Mouse (Mus musculus): ENCODE results near the gene Cd79b. TPM values are rescaled to one million over a fixed set of nuclear protein-coding genes. Genes with fewer than 3 reads are reported as not detected.
A peak's percentile ranks its signal among the peaks of the same experiment; 100 is the strongest.

Cd79b gene
- total and polyA plus RNA-seq, 2 experiments from 2014 or later: 0.63 to 1.7 TPM

- ATAC-seq (peak; percentile 79), DNase-seq (ENCODE audit: low spot score) (peak; percentile 98)
- Histone ChIP-seq H3K9ac (replicated peaks; ENCODE audit: low read length) (no peak within 1 kb of the TSS), H3K36me3 (ENCODE audit: insufficient read depth, low read length) (no peaks in the 10 kb centered on the region), H3K9me3 (ENCODE audit: low read length) (no peaks in the 10 kb centered on the region), H3K4me1 (ENCODE audit: insufficient read depth, low read length) (peaks cover 4% of the 10 kb centered on the region), H3K27ac (no peak within 1 kb of the TSS), H3K4me3 (ENCODE audit: low read length) (no peak within 1 kb of the TSS), H3K27me3 (ENCODE audit: insufficient read depth, low read length) (no peaks in the 10 kb centered on the region), H3K4me2 (ENCODE audit: low read depth, low read length) (peak within 1 kb of the TSS; percentile 42)
- WGBS: 7% methylated on average over 25 of the region's 25 CpGs
- peak; percentile 94 for TF ChIP-seq CTCF (IDR thresholded peaks at IDR 0.05; ENCODE audit: low read depth)
Observed at GRCm38 (mm10) chr11:106276454-106276853, 38.1 kb downstream of the Cd79b start, which contains the start of gene Tcam1. Gene Tcam1, plus strand, starts transcription at chr11:106276672.

- DNase-seq (ENCODE audit: low spot score): no peak
- H3K9me3 ChIP-seq (ENCODE audit: low read length): no peaks in the 10 kb centered on the region
Observed at GRCm38 (mm10) chr11:106274971-106275411, 39.6 kb downstream of the Cd79b start.

GRCm38 (mm10) chr11:106274374-106274773, 40.2 kb downstream of the Cd79b start:
- Histone ChIP-seq H3K9me3 (ENCODE audit: low read length) (no peaks in the 10 kb centered on the region), H3K4me3 (ENCODE audit: low read length) (no peak overlapping the region), H3K27ac (no peak overlapping the region), H3K9ac (replicated peaks; ENCODE audit: low read length) (no peak overlapping the region), H3K4me2 (ENCODE audit: low read depth, low read length) (no peak overlapping the region), H3K4me1 (ENCODE audit: insufficient read depth, low read length) (peaks cover 16% of the 10 kb centered on the region), H3K27me3 (ENCODE audit: insufficient read depth, low read length) (no peaks in the 10 kb centered on the region), H3K36me3 (ENCODE audit: insufficient read depth, low read length) (no peaks in the 10 kb centered on the region)
- ATAC-seq (no peak), DNase-seq (ENCODE audit: low spot score) (no peak)
- no peak for TF ChIP-seq CTCF (IDR thresholded peaks at IDR 0.05; ENCODE audit: low read depth)
- 87% methylated on average over 1 of the region's 1 CpGs for WGBS

More at GRCm38 (mm10) chr11:106274971-106275411, 39.6 kb downstream of the Cd79b start:
- H3K9ac ChIP-seq (replicated peaks; ENCODE audit: low read length): no peak overlapping the region
- H3K4me1 ChIP-seq (ENCODE audit: insufficient read depth, low read length): peaks cover 15% of the 10 kb centered on the region
- H3K27me3 ChIP-seq (ENCODE audit: insufficient read depth, low read length): no peaks in the 10 kb centered on the region
- no peak for TF ChIP-seq CTCF (IDR thresholded peaks at IDR 0.05; ENCODE audit: low read depth)
- 83% methylated on average over 7 of the region's 7 CpGs for WGBS
- no peak overlapping the region for H3K27ac ChIP-seq
- no peak overlapping the region for H3K4me2 ChIP-seq (ENCODE audit: low read depth, low read length)
- no peak overlapping the region for H3K4me3 ChIP-seq (ENCODE audit: low read length)
- ATAC-seq: no peak
- H3K36me3 ChIP-seq (ENCODE audit: insufficient read depth, low read length): no peaks in the 10 kb centered on the region

GRCm38 (mm10) chr11:106273811-106274210, 40.8 kb downstream of the Cd79b start:
- no peak overlapping the region for H3K4me3 ChIP-seq (ENCODE audit: low read length)

GRCm38 (mm10) chr11:106273311-106273684, 41.3 kb downstream of the Cd79b start:
- Histone ChIP-seq H3K9ac (replicated peaks; ENCODE audit: low read length) (peak overlapping the region; percentile 28; the same call in 1 of the 2 replicates), H3K36me3 (ENCODE audit: insufficient read depth, low read length) (no peaks in the 10 kb centered on the region), H3K4me2 (ENCODE audit: low read depth, low read length) (peak overlapping the region; percentile 84), H3K9me3 (ENCODE audit: low read length) (no peaks in the 10 kb centered on the region), H3K27ac (peak overlapping the region; percentile 79), H3K27me3 (ENCODE audit: insufficient read depth, low read length) (no peaks in the 10 kb centered on the region), H3K4me1 (ENCODE audit: insufficient read depth, low read length) (peaks cover 19% of the 10 kb centered on the region), H3K4me3 (ENCODE audit: low read length) (peak overlapping the region; percentile 75)
- DNase-seq (ENCODE audit: low spot score): no peak
- ATAC-seq: peak; percentile 14; the same call in 1 of the 2 replicates
- TF ChIP-seq CTCF (IDR thresholded peaks at IDR 0.05; ENCODE audit: low read depth): no peak
- 16% methylated on average over 16 of the region's 16 CpGs for WGBS

More at GRCm38 (mm10) chr11:106273811-106274210, 40.8 kb downstream of the Cd79b start:
- no peaks in the 10 kb centered on the region for H3K9me3 ChIP-seq (ENCODE audit: low read length)
- WGBS: 98% methylated on average over 6 of the region's 6 CpGs
- no peak overlapping the region for H3K4me2 ChIP-seq (ENCODE audit: low read depth, low read length)
- no peak overlapping the region for H3K27ac ChIP-seq
- ATAC-seq: no peak
- no peaks in the 10 kb centered on the region for H3K36me3 ChIP-seq (ENCODE audit: insufficient read depth, low read length)
- H3K27me3 ChIP-seq (ENCODE audit: insufficient read depth, low read length): no peaks in the 10 kb centered on the region
- no peak for DNase-seq (ENCODE audit: low spot score)
- TF ChIP-seq CTCF (IDR thresholded peaks at IDR 0.05; ENCODE audit: low read depth): no peak
- H3K4me1 ChIP-seq (ENCODE audit: insufficient read depth, low read length): peaks cover 16% of the 10 kb centered on the region
- no peak overlapping the region for H3K9ac ChIP-seq (replicated peaks; ENCODE audit: low read length)

GRCm38 (mm10) chr11:106272644-106273310, 41.8 kb downstream of the Cd79b start, which contains the start of gene Smarcd2:
Gene Smarcd2, minus strand, starts transcription at chr11:106272972.
- H3K9ac ChIP-seq (replicated peaks; ENCODE audit: low read length): peak within 1 kb of the TSS; percentile 93
- peak within 1 kb of the TSS; percentile 88 for H3K27ac ChIP-seq
- peak within 1 kb of the TSS; percentile 75 for H3K4me3 ChIP-seq (ENCODE audit: low read length)
- peaks cover 24% of the 10 kb centered on the region for H3K4me1 ChIP-seq (ENCODE audit: insufficient read depth, low read length)
- TF ChIP-seq CTCF (IDR thresholded peaks at IDR 0.05; ENCODE audit: low read depth): no peak
- peak within 1 kb of the TSS; percentile 84 for H3K4me2 ChIP-seq (ENCODE audit: low read depth, low read length)
- no peaks in the 10 kb centered on the region for H3K36me3 ChIP-seq (ENCODE audit: insufficient read depth, low read length)
- DNase-seq (ENCODE audit: low spot score) (peak; percentile 99), ATAC-seq (peak; percentile 96)
- under 1% methylated on average over 72 of the region's 72 CpGs for WGBS
- no peaks in the 10 kb centered on the region for H3K27me3 ChIP-seq (ENCODE audit: insufficient read depth, low read length)
- no peaks in the 10 kb centered on the region for H3K9me3 ChIP-seq (ENCODE audit: low read length)
